Mouse (Mus musculus) megakaryocyte-erythroid progenitor cell, adult 5-6 weeks (primary cell): Measurements from ENCODE around the gene Tatdn2. TPM values are rescaled to one million over a fixed set of nuclear protein-coding genes. Genes with fewer than 3 reads are reported as not detected.
"Not testable (repeated sequence)": the region's sequence is repeated elsewhere in the genome, so short reads cannot be mapped to it uniquely, and the experiment has no call there.

Experiments used
- ATAC-seq: replicated peaks from 2 replicates; pipeline ENCODE4 v1.8.0; 2016; ENCODE audit warnings: mild to moderate bottlenecking, inconsistent platforms; ENCODE audit not compliant: severe bottlenecking, poor library complexity, low FRiP score, low TSS enrichment
- total RNA-seq, 2 experiments: library from RNA; stranded (forward) in 1 of 2; stranded (reverse) in 1 of 2; fragments of 200-1000, 215-1000 nt in 1 of 2; fragments of >200 nt in 1 of 2; fragmentation: Nextera tagmentation in 1 of 2; gene quantifications; 2 replicates each; pipeline ENCODE4 v1.2.3; 2014 to 2017

The Tatdn2 gene
- total RNA-seq, 2 experiments from 2014 or later: 48.5 to 152 TPM

DNA sequence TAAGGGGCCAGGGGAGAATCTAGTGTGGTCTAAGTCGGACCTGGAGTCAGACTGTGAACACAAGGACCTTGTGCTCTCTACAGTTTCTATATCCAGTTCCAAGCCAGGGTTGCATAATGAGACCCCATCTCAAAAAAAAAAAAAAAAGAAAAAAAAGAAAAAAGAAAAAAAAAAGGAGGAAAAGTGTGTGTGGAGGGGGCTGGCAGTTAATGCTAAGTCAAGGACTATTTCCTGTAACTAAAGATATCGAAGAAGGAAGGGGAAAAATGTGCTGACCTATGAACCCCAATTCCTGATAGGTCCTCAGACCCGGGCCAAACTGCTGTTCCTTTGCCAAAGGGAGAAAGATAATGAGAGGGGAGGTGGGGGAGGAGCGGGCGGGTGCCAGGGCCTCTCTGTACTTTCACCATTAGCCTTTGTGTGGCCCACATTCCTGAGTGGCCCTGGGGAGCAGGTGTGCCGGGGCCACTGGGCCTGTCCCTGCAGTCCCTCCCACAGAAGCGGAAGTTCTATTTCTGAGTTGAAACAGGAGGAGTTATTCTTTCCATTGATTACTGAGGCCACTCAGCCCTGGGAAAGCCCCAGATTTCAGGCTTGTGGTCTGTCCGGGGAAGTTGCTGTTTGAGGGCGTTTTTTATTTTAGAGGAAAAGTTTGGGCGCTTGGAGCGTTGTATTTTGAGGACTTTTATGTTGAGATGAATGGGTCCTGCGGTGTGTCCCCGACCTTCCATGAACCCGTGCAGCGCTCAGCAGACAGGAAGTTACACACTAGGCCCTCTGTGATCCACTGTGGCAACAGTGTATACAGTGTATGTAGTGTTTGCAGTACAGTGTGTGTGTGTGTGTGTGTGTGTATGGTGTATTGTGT, 28.3 kb upstream of the Tatdn2 start:
- ATAC-seq: peak; percentile 52

DNA sequence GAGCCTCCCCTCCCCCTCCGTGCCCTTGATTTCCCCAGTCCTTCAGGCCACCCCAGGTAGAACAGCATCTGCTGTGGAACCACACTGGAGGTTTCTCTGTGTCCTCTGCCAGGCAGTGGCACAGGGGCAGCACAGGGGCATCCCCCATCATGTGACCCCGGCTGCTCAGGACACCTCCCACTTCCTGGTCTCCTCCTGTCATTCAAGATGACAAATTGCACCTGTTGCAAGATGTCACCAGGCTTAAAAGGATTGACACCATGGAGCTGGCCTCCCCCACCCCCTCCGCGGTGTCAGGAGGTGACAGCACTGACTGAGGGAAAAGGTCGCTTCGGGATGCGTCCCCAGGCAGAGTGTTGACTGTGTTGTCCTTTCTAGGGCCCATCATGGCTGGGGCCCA, 27.0 kb upstream of the Tatdn2 start:
- ATAC-seq: no peak

DNA sequence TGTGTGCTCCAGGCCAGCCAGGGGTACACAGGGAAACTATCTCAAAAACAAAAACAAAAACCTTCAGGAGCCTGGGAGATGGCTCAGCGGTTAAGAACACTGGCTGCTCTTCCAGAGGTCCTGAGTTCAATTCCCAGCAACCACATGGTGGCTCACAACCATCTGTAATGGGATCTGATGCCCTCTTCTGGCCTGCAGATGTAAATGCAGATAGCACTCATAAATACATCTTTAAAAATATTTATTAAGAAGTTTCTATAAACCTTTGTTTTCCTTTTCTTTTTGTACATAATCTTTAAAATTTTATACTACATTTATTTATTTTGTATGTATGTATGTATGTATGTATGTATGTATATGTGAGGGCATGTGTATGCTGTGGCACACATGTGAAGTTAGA, 24.8 kb upstream of the Tatdn2 start:
- not testable (repeated sequence) for ATAC-seq

DNA sequence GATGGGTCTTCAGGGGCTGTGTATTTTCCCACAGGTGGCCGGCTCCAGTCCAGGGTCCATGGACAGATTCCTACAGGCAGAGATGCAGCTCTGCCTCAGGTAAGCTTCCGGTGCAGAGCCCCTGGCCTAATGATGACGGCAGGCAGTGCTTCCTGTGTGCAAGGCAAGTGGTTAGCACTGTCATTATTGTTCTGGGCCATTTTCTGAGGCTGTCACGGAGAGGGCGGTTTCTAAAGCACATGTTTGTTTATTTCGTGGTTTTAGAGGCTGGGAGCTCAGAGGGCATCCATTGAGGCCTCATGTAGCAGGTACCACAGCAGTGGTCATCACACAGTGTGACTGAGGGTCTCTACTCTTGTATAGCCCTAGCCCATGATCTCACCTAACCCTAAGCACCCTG, 23.9 kb upstream of the Tatdn2 start:
- no peak for ATAC-seq

DNA sequence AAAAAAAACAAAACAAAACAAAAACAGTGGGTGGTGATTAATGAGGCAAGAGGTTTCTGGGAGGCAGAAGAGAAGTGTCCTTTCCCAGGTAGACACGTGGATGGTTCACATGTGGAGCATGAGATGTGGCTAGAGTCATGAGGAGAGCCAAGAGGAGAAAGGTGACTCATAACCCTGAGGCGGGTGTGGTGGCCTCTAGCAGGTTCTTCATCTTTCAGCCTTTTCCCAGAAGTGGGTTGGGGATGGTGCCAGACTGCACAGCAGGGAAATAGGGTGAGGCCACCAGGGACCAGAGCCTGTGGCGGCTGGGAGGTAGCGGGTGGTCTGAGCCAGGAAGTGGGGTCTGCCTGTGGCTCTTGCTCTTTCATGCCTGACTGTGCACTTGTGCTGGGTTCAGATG, 21.6 kb upstream of the Tatdn2 start:
- no peak for ATAC-seq

DNA sequence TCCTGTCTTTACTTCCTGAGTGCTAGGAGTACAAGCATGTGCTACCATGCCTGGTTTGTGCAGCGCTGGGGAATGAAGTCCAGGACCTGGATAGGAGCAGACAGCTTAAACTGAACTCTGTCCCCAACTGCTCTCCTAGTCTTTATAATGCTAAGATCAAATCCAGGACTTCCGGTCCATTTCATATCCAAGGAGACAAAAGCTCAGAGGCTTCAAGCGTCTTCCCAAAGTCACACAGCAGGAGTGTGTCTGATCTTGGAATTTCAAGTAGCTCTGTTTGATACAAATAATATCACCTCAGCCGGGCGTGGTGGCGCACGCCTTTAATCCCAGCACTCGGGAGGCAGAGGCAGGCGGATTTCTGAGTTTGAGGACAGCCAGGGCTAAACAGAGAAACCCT, 20.9 kb upstream of the Tatdn2 start:
- no peak for ATAC-seq

DNA sequence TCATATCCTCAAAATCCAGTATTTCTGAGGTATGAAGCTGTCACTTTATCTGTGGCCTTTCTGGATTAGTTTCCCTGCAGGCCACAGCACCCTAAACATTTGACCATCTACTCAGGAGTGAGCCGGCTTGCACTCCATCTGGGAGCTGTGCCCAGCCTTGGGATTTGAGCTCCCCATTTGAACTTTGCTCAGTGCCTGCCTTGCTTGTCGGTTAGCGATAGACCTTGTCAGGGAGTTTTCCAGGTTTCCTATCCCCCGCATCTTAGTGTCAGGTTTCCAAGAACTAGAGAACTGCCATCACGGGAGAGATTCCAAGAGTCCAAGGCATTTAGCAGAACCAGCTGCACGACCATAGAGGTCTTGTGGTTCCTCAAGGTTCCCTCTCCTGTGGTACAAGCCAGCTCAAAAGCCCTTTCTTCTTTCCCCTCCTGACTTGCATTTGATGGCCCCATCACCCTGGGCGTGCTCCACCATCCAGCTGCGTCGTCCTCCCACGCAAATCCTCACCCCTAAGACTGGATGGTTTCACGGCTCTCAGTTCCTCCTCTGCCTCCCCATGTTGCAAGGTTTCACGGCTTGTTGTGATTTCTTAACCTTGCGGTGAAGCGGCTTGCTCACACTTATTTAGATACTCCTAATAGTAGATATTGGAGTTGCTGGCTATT, 19.6 kb upstream of the Tatdn2 start:
- ATAC-seq: no peak

DNA sequence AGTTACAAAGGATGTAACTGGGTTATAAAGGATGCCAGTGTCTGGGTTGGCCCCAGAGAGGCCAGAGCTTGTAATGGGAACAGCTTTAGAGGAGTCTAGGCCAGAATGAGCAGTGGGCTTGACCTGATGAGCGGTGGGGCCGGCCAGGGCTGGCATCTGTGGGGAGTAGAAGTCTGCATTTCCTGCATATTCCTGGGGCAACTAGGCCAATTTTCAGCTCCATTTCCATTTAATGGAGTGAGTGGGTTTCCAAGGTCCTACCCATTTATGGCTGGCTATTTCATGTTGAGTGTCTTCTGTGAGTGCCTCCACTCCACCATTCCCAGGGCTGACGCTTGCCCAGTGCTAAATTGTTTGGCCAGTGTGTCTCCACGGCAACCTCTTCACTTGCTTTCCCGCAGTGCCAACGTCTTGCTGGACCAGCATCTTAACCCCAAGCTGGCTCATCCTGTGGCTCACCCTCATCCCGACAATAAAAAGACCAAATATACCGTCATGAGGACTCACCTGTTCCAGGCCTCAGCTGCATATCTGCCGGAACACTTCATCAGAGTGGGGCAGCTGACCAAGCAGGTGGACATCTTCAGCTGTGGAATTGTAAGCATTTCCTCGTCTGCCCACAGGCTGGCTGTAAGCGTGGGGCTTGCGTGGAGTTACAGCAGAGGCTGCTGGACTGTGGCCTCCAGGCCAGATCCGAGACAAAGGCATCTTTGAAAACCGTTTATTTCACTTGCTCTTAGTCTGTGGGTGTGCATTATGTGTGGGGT, 18.4 kb upstream of the Tatdn2 start:
- ATAC-seq: no peak

DNA sequence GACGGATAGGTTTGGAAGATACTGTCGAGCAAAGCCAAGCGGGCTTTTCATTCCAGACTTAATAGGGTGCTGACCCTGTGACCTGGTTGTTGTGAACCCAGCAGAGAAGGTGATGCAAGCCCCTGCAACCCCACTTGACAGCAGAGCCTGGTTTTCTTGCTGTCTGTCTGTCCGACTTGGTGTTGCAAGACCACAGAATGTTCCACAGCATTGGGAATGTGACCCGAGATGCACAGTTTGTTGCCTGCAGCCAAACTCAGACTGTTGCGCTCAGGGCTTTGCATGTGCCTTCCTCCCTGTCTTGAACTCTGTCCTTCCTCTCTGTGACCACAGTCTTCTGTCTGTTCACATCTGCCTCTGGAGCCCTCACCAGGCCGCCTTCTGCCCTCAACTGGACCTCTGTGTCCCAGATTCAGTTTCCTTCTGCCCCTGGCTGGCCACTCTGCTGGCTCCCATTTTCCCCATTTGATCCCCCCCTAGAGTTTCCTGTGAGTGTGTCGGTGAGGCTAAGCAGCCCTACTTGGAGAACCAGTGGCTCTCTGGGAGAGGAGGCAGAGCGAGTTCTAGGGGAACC, 16.8 kb upstream of the Tatdn2 start:
- ATAC-seq: no peak

DNA sequence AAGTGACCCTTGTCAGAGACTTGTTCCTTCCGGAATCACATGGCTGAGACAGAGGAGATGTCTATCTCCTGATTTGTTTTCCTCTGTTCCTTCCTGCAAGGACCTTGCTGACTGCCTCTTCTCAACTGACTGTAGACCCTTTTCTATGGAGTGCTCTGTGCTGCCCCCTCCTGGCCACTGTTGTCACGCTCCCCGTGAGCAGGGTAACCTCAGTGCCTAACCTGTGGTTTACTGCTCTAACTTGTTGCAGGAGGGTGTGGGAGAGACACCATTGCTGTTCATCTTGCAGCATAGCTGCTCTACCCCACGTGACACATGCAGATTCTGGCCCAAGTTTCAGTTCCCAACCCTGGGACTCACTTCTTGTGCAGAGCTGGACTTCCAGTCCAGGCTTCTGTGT, 15.6 kb upstream of the Tatdn2 start:
- ATAC-seq: peak; percentile 85

DNA sequence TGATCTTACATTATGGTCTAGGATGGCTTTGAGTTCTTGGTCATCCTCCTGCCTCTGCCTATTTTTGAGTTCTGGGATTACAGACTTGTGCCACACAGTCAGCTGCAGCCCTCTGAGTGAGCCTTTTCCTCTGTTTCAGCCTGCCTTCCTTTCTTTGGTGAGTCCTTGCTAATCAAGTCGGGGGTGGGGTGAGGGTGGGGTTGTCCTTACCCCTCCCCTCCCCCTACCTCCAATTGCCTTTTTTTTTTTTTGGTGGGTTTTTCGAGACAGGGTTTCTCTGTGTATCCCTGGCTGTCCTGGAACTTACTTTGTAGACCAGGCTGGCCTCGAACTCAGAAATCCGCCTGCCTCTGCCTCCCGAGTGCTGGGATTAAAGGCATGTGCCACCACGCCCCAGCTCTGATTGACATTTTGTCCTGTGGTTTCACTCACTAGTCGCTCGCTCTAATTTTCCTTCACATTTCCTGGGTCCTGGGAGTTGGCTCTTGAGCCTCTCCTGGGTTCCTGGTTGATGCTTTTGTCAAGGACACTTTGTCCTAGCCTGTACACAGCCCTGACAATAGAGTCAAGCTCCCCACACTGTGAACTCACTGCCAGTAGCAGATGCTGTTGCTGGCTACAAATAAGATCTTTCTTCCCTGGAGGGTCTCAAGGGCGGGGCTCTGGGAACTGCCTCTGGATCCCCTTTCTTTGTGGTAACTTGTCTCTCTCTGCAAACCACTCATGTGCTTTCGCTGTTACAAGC, 13.6 kb upstream of the Tatdn2 start:
- ATAC-seq: no peak

DNA sequence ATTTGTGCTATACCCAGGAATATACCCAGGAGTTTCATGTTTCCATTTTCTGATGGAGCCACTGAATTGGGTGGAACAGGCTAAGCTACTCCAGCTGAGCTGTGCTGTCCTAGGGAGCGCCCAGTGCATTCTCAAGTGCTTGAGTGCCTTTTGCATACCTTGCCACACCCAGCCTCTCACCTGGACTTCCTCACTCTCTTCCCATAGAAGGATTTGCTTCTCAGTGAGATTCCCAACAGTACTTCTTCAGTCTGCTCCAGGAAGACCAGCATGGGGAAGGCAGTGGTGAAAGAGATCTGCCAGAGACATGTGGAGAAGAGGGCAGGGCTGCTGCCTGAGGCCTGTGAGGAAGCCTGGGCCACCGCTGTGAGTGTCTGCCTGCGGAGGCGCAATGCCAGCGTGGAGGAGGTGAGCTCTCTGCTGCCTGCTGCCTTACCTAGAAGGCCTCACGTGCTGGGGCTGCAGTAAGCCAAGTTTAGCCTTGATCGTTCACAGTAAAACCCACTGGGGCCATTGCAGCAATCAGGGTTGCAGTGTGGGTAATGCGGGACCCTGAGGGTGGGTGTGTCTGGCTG, 10.2 kb upstream of the Tatdn2 start:
- ATAC-seq: no peak

DNA sequence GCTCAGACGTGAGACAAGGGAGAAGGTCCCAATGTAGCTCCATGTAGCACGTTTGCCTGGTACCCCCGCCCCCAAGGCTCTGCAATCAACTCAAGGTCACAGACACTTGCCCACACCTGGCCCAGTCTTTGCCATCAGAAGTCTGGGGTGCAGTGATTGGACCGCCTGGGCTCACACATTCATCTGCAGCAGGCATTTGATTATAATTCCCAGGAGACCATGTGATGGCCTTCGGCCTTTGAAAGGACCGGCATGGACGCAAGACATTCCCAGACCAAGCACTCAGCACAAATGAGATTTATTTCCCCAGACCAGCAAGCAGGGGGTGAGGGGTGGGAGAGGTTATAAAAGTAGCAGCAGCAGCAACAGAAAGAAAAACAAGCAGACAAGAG, 6.8 kb upstream of the Tatdn2 start:
- no peak for ATAC-seq

DNA sequence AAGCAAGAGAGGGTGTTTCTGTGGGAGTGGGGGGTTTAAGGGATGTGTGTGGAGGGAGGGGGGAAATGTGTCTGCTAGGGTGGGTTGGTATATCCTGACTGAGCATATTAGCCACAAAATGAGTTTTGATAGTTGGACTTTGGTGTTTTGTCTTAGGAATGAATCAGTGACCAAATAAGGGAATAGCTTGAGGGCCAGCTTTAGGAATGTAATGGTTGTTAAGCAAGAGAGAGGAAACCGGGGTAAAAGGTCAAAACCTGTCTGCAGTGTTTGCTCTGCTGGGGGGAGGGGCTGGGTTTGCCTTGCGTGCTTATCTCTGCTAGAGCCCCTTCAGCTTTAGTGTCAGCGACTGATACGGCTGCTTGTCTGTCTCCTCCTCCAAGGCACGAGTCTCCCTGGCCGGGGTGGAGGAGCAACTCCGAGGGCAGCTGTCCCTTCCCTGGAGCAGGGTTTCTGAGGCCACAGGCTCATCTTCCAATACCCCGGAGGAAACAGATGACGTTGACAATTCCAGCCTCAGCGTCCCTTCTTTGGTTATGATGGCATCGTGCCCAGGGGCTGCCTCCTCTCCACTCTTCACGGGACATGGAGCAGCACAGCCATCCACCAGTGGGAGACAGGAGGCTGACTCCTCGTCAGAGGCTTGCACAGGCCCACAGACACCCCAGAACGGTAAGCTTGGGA, 6.3 kb upstream of the Tatdn2 start:
- ATAC-seq: peak; percentile 96

DNA sequence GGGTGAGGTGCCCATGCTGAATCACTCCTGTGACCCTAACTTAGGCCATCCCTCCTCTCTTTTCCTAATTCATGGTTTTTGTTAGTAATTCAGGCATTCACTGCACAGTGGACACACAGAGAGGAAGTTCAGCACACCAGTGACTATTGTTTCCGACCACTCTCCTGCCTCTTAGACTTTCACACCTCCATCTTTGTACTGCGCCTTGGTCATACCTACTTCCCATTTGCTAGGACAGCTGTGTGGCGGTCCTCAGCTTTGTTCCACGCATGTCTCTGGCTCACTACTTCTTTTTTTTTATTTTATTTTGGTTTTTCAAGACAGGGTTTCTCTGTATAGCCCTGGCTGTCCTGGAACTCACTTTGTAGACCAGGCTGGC, 5.8 kb upstream of the Tatdn2 start:
- no peak for ATAC-seq

DNA sequence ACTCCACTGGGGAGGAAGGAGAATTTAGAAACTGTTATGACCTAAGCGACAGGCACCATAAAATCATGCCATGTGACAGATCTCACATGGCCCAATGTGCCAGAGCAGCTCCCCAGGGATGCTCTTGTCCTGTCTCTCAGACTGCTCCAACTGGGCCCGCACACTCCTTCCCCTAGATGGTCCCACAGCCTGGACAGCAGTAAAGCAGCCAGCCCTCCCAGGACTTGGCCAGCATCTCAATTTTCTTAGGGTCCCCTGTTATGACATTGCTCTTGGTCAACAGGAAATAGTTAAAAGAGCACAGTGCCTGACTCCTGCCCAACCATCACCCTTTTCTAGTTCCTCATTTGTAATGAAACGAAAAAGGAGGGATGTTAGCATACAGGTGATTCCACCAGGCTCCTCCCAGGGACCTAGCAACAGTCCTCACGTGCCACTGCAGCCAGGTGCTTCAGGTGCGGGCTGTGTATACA, 4.2 kb upstream of the Tatdn2 start:
- no peak for ATAC-seq

DNA sequence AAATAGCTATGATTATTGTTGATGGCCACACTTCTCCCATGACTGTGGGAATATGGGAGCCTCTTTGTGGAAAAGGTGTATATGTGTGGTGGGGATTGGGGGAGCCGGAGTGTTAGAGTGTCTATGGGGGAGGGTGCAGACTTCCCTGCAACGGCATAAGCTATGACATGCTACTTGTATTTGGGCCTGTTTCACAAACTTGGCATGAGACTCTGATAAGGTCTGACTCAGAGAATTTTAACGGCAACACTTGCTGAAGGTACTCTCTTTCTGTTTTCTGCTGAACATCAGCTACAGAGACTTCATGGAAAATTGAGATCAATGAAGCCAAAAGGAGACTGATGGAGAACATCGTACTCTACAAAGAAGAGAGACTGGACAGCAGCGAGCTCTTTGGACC, 3.5 kb upstream of the Tatdn2 start:
- ATAC-seq: no peak

DNA sequence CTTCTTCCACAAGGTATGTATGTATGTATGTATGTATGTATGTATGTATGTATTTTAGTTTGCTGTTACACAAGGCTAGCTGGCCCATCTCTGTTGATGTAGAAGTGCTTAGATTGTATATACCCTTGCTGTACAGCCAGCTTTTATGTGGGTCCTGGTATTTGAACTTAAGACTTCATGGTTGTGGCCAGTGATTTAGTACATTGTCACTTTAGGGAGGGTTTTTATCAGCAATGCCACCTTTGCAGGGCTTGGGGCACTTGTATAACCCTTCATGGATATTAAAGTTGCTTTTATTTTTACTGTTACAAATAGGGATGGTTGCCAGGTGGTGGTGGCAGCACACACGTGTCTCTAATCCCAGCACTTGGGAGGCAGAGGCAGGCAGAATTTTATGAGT, 1.6 kb upstream of the Tatdn2 start:
- ATAC-seq: no peak
